In the genomic region with DNA sequence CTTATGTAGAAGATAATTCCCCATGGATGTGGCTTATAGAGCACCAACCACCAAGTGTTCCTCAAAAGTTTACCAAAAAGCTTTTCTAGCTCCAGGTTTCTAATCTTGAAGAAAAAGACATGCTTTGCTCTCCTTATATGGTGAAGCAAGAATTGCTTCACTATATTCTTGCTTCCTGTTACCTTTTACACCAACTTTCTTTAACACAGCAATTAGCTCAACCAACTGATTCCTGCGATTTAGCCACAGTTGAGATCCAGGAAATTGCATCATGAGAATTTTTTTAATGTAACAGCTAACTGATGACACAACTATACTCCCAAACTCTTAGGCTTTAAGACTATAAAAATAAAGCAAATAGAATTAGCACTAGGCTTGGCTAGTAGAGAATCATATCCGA, we compare ENCODE assay signal across 28 mouse cellular contexts. TPM values are rescaled to one million over a fixed set of nuclear protein-coding genes. Genes with fewer than 3 reads are reported as not detected.
"Had no signal": no experiment of that assay in that cellular context is flagged by ENCODE, and none has a peak within 500 bp of the region (broad histone marks: within the 10 kb centered on the region; RNA-seq: fewer than 3 reads in every experiment).

No protein-coding gene starts in this region.

- H3K4me3 ChIP-seq: embryonic facial prominence, embryonic 10.5 days; embryonic facial prominence, embryonic 12.5 days; embryonic facial prominence, embryonic 13.5 days; embryonic facial prominence, embryonic 15.5 days; erythroblast, embryonic 14.5 days; forebrain, embryonic 10.5 days; forebrain, embryonic 12.5 days; forebrain, embryonic 15.5 days; gastrocnemius, adult 2 months; heart, adult 2 months had no signal

- ATAC-seq: forebrain, embryonic 14.5 days; forebrain, embryonic 15.5 days; forebrain, embryonic 16.5 days; forebrain, postnatal 0 days had no signal

- H3K36me3 ChIP-seq: embryonic facial prominence, embryonic 10.5 days; embryonic facial prominence, embryonic 12.5 days; embryonic facial prominence, embryonic 13.5 days; embryonic facial prominence, embryonic 15.5 days; forebrain, embryonic 10.5 days; forebrain, embryonic 12.5 days; forebrain, embryonic 15.5 days had no signal

- DNase-seq: cerebellum, adult 2 months; cerebellum, adult 8-10 months; cerebellum, adult 9-10 months; cerebellum, adult 9-11 months; cerebellum, postnatal 10 days; cerebellum, postnatal 14 days; cerebellum, postnatal 25 days; cerebellum, postnatal 36 days; embryo, embryonic 11 days; forebrain, postnatal 0 days; gastrocnemius, adult 2 months; gastrocnemius, postnatal 10 days; gastrocnemius, postnatal 25 days; gastrocnemius, postnatal 36 days; heart, adult 11 months; heart, adult 18-20 months; heart, adult 2 months had no signal

- H3K4me2 ChIP-seq: embryonic facial prominence, embryonic 12.5 days; embryonic facial prominence, embryonic 13.5 days; embryonic facial prominence, embryonic 15.5 days; forebrain, embryonic 12.5 days; forebrain, embryonic 15.5 days had no signal

- H3K4me1 ChIP-seq: embryonic facial prominence, embryonic 12.5 days; embryonic facial prominence, embryonic 13.5 days; embryonic facial prominence, embryonic 15.5 days; forebrain, embryonic 10.5 days; forebrain, embryonic 12.5 days had no signal

- H3K9me3 ChIP-seq: embryonic facial prominence, embryonic 10.5 days; embryonic facial prominence, embryonic 12.5 days; embryonic facial prominence, embryonic 13.5 days; embryonic facial prominence, embryonic 15.5 days; forebrain, embryonic 10.5 days; forebrain, embryonic 12.5 days; forebrain, embryonic 15.5 days had no signal

- H3K27me3 ChIP-seq: forebrain, embryonic 12.5 days; forebrain, embryonic 15.5 days had no signal

- H3K27ac ChIP-seq: embryonic facial prominence, embryonic 10.5 days; embryonic facial prominence, embryonic 12.5 days; embryonic facial prominence, embryonic 13.5 days; embryonic facial prominence, embryonic 15.5 days; forebrain, embryonic 10.5 days; forebrain, embryonic 12.5 days; forebrain, embryonic 15.5 days; gastrocnemius, adult 2 months; heart, adult 2 months had no signal

- H3K9ac ChIP-seq: embryonic facial prominence, embryonic 12.5 days; embryonic facial prominence, embryonic 13.5 days; embryonic facial prominence, embryonic 15.5 days; forebrain, embryonic 12.5 days; forebrain, embryonic 15.5 days; forebrain, postnatal 0 days had no signal

RNA-seq across cellular contexts. Expression of a gene that starts 4.5 kb away (rescaled TPM):
- total RNA-seq: common myeloid progenitor, adult 5-6 weeks had no signal
- polyA plus RNA-seq: erythroblast, embryonic 14.5 days had no signal
